Mouse (Mus musculus): ENCODE data around the gene Sp9.

Sp9 gene

DNA sequence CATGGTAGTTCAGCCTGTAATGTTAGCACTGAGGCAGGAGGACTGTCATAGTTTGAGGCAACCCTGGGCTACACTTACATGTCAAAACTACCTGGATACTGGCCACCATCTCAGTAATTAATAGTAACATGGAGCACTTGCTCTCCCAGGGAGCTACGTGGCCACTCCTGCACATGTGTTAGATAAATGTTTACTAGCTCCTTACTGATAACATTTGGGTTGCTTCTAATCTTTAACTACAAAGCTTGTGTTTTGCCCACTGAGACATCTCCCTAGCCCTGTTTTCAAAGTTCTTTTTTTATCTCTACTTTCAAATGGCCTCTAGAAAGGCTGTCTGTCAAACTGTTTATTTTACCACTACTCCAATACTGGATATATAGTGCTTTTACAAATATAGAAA lies 30.3 kb downstream of the Sp9 start:
- in situ Hi-C loops (cut with MseI, MboI), result no loop called here

- in situ Hi-C loops (cut with MseI, MboI), result no loop called here
Measured at GRCm38 (mm10) chr2:73302722-73303121, 31.0 kb downstream of the Sp9 start.

- in situ Hi-C loops (cut with MseI, MboI), result no loop called here
Measured at GRCm38 (mm10) chr2:73304506-73304905, 32.8 kb downstream of the Sp9 start.

DNA sequence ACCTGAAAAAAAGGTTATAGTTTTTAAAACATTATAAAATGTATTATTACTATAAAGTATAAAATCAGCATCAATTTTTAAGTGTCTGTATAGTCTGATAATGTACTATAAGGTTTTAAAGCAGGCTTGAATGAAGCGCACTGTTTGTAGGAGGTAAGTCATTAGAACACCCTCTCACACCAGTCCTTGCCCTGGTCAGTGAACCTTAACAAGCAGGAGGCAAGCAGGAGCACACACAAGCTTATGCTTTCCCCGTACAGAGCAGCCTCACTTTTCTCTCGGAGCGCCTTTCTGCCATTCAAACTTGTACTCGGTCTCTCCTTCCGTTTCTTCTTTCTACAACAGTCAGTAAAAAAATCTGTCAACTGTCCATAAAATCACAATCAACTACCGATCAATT lies 34.3 kb downstream of the Sp9 start:
- in situ Hi-C loops (cut with MseI, MboI), result no loop called here

- in situ Hi-C loops (cut with MseI, MboI), result no loop called here
Measured at GRCm38 (mm10) chr2:73312152-73313116, 40.7 kb downstream of the Sp9 start, which contains the start of the genes Scrn3 and Cir1. Gene Scrn3 (plus strand): TSS chr2:73312601. Gene Cir1 (minus strand): TSS chr2:73312701.

GRCm38 (mm10) chr2:73313117-73313501 lies 41.4 kb downstream of the Sp9 start:
- in situ Hi-C loops (cut with MseI, MboI), result no loop called here

DNA sequence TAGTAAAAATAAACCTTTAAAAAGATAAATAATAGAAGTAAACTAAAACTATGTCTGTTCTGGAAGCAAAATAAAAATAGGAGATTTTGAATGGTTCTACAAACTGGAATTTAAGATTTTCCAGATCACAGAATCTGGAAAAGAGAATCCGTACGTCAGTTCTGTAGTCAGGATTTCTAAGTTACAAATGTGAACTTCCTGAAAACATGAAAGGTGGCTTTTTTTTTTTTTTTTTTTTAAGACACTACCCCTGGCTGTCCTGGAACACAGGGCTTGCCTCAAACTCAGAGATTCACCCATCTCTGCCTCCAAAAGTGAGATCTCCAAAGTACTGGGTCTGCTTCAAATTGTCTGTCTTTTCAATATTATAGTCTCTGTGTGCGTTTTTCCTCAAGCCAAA lies 42.6 kb downstream of the Sp9 start:
- in situ Hi-C loops (cut with MseI, MboI), result no loop called here

GRCm38 (mm10) chr2:73317426-73317825 lies 45.7 kb downstream of the Sp9 start:
- in situ Hi-C loops (cut with MseI, MboI), result no loop called here

DNA sequence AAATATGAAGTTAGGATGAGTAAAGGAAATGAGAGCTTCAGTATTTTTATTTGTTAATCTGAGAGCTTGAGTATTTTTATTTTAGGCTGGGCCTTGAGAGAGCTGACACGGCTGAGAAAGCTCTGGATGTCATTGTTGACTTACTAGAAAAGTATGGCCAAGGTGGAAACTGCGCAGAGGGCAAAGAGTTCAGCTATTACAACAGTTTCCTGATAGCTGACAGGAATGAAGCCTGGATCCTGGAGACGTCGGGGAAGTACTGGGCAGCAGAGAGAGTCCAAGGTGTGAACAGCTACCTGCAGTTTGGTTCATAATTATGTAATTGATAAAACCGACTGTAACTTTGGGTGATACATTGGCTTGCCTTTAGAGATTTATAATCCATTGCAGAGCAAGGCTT lies 47.5 kb downstream of the Sp9 start:
- in situ Hi-C loops (cut with MseI, MboI), result no loop called here

GRCm38 (mm10) chr2:73322991-73323390 lies 51.3 kb downstream of the Sp9 start:
- in situ Hi-C loops (cut with MseI, MboI), result no loop called here

GRCm38 (mm10) chr2:73325871-73326270 lies 54.1 kb downstream of the Sp9 start:
- in situ Hi-C loops (cut with MseI, MboI), result no loop called here
